Mouse (Mus musculus) brown adipose tissue, adult 24 weeks (tissue): ENCODE results near the gene Cfap43. TPM values are rescaled to one million over a fixed set of nuclear protein-coding genes. Genes with fewer than 3 reads are reported as not detected.

Experiments used
- H3K27ac ChIP-seq: fragments of 200-500 bp; replicated peaks from 2 replicates; pipeline ENCODE4 v1.5.1; 2012; ENCODE audit warnings: low read depth, mild to moderate bottlenecking, low read length
- H3K4me1 ChIP-seq: fragments of 200-500 bp; 2 replicates; pipeline ENCODE4 v1.6.1; 2012; ENCODE audit warnings: low read length, mixed read lengths; ENCODE audit not compliant: control insufficient read depth, insufficient read depth, insufficient read length
- H3K4me3 ChIP-seq: fragments of 200-500 bp; 2 replicates; pipeline ENCODE4 v1.5.1; 2012; ENCODE audit warnings: low read depth, mild to moderate bottlenecking, low read length, moderate library complexity; ENCODE audit not compliant: insufficient read depth
- polyA plus RNA-seq: library from polyadenylated mRNA; stranded (reverse); fragments of >200 nt; gene quantifications from 2 replicates; pipeline ENCODE4 v1.2.4, GENCODE M21; 2012; ENCODE audit not compliant: missing spikeins, insufficient read depth, insufficient read length

Cfap43 gene
- polyA plus RNA-seq, 1 experiment = not detected

DNA sequence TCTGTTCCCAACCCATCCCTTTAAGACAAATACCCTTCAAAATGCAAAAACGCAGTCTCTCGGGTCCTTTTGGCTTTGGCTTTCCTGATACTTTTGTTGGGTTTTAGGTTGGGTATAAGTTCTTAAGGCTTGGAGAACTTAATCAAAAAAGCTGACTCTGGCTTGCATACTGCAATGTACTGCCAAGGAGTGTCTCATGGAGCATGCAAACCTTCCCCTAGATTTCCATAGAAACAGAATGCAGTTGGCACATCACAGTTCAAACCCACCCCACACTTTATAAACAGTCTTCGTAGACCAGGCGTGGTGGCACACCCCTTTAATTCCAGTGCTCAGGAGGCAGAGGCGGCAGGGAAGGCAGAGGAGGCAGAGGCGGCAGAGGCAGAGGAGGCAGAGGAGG lies 141.2 kb downstream of the Cfap43 start:
- Histone ChIP-seq H3K4me3 (no peak overlapping the region), H3K27ac (no peak overlapping the region), H3K4me1 (no peaks in the 10 kb centered on the region)

DNA sequence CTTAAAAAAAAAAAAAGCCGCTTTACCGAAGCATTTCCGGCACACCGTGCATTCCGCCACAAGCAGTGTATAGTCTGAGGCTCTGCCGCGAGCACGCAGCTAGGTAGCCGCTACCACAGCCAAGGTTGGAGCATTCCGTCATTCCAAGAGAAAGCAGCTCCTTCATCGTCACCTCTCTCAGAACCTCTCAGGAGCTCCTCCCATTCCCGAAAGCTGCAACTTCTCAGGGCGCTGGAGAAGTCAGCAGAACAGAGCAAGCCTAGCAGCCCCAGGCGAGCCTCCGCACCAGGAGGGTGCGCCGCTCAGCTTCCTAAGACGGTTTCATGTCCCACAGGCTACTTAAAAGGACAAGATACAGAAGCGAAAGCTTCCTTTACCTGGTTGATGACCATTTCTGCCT lies 163.5 kb downstream of the Cfap43 start:
- Histone ChIP-seq H3K27ac (no peak overlapping the region), H3K4me3 (no peak overlapping the region), H3K4me1 (no peaks in the 10 kb centered on the region)

DNA sequence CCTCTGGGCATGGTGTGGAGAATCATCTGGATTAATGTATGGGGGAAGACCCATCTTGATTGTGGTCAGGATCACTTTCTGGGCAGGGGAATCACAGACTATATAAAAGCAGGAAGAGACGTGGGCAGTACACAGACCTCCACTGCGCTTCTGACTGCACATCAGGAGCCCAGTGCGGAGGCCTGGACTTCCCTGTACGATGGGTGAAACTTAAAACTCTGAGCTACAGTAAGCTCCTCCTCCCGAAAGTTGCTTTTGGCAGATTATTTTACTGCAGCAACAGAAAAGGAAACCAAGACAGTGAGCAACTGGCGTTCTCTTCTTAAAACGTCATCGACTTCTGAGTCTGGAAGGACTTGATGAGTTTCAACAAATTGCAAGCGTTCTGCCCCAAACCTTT lies 164.2 kb downstream of the Cfap43 start:
- Histone ChIP-seq H3K4me1 (no peaks in the 10 kb centered on the region), H3K27ac (no peak overlapping the region), H3K4me3 (no peak overlapping the region)

DNA sequence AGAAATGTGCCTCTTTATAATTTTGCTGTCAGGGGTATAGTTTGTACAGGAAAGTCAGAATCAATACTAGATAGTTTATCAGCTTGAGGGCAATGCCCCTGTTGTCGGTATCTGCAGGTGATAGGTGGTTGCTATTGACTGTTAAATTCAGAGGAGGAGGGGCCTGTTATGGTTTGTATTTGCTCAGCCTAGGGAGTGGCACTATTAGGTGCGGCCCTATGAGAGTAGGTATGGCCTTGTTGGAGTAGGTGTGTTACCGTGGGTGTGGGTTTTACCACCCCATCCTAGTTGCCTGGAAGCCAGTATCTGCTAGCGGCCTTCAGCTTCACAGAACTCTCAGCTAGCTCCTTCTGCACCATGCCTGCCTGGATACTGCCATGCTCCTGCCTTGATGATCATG lies 165.2 kb downstream of the Cfap43 start:
- Histone ChIP-seq H3K4me3 (no peak overlapping the region), H3K27ac (no peak overlapping the region), H3K4me1 (no peaks in the 10 kb centered on the region)

DNA sequence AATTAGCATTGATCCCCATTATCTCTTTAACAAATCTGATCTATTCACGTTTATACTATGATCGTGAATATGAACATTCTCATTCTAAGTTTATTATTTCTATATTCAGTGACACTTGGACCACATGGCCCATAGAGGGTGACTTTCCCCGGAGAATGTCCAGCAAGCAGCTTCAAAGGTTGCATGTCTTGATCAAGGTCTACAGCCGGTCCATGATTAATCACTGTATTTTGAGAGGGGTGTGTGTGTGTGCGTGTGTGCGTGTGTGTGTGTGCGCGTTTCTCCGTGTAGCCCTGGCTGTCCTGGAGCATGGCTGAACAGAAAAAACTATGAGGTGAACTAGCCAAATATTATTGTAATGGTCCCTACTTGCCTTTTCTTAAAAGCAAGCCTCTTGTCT lies 166.6 kb downstream of the Cfap43 start:
- H3K27ac ChIP-seq = no peak overlapping the region
- H3K4me3 ChIP-seq = no peak overlapping the region
- no peaks in the 10 kb centered on the region for H3K4me1 ChIP-seq

DNA sequence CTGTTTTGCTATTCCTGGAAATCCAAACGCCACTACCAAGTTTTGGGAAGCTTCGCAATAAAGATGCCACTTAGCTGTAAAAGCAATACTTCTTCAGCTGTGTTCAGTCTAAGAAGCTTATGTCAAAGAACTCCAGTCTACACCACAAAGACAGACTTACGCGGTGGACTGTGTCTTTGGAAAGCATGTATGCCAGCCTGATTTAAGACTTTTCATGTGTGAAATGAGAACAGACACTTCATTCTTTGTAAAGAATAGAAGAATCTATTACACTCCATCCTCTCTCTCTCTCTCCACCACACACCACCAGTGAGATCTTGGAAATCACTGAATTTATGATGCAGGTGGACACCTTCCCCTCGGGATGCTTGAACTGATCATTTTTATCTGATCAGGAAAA lies 168.7 kb downstream of the Cfap43 start:
- no peaks in the 10 kb centered on the region for H3K4me1 ChIP-seq
- H3K4me3 ChIP-seq = no peak overlapping the region
- H3K27ac ChIP-seq = no peak overlapping the region

DNA sequence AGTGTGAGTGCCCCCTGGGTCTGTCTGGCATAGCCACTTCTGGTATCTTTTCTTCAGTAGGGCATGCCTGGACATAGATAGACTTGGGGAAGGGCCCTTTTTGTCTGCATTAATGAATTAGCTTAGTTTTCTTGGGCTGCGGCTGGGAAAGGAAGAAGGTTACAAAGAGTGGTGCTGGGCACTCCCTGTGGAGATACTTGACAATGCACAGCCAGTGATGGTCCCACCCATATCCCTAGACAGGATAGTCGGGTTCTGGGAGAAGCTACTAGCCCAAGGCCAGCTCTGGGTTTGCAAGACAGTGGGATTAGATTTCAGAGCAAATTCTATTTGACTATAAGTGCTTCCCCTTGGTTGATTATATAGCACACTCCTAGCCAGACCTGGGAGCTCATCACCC lies 170.1 kb downstream of the Cfap43 start:
- Histone ChIP-seq H3K4me1 (no peaks in the 10 kb centered on the region), H3K4me3 (no peak overlapping the region), H3K27ac (no peak overlapping the region)

DNA sequence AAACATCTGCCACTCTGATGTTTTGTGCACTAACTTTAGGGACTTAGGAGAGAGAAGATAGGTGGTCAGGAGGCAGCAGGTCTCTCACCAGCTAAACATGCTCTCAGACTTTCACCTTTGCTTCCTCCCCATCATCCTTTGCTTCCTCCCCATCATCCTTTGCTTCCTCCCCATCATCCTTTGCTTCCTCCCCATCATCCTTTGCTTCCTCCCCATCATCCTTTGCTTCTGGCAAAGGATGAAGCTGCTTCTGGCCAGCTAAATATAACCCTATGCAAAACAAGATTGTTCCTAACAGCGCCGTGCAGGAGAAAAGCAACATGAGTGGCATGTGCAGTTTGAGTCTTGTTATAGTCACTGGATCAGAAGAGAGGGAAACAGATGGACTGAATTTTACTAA lies 172.0 kb downstream of the Cfap43 start:
- no peak overlapping the region for H3K4me3 ChIP-seq
- H3K27ac ChIP-seq = no peak overlapping the region
- H3K4me1 ChIP-seq = no peaks in the 10 kb centered on the region

DNA sequence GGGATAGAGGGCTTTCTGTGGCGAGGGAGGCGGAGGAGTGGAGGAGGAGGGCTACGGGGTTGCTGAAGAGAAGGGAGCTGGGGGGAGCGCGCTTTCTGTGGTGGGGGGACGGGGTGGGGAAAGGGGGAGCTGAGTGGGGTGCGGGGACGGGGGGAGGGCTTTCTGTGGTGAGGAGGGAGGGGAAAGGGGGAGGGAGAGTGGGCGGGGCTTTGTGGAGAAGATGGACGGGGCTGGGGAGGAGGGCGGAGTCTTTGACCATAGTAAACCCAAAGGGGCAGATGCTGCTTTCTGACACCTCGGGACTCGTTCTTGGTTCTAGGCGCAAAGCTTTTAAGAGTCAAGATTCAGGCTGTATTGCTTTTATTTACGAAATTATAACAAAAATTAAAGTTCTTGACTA lies 187.2 kb downstream of the Cfap43 start:
- Histone ChIP-seq H3K4me3 (peak overlapping the region; percentile 89), H3K27ac (peak overlapping the region; percentile 84), H3K4me1 (no peaks in the 10 kb centered on the region)

DNA sequence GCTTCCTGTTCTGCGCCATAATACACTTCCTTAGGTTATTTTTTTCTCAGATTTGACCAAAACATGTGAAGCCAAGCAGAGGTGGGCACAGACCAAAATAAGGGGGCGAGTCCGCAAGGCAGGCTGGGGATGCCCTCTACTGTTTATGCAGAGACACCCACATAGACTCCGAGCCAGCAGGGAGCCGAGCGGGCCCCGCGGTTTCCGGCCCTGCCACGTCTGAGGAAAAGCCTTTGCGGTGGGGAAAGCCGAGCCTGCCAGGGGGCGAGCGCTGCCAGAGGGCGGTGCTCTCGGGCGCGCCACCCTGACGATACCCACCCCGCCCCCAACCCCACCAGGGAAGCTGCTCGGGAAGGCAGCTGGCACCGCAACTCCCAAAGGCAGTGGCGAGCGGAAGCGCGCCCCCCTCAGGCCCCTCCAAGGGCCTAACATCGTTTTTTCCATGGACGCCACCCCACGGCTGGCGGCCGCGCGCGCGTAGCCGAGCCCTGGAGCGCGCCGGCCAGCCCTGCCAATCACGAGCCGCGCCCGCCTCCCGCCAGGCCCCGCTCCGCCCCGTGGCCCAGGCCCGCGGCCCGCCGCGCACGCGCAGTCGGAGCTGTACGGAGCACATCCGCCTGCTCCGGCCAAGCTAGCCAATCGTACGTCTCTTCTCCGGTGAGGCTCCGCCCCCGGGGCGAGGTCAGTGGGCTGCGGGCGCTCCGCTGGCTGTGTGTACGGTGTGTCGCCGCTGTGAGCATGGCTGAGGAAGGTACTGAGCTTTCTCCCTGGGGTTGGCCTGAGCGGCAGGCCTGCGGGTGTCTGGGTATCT lies 187.8 kb downstream of the Cfap43 start, which contains the start of gene Sfr1:
Sfr1 (plus strand) TSS at position 612 of the 811 bp plus-strand sequence.
- Histone ChIP-seq H3K4me3 (peak within 1 kb of the TSS; percentile 89), H3K4me1 (no peaks in the 10 kb centered on the region), H3K27ac (peak within 1 kb of the TSS; percentile 99)

DNA sequence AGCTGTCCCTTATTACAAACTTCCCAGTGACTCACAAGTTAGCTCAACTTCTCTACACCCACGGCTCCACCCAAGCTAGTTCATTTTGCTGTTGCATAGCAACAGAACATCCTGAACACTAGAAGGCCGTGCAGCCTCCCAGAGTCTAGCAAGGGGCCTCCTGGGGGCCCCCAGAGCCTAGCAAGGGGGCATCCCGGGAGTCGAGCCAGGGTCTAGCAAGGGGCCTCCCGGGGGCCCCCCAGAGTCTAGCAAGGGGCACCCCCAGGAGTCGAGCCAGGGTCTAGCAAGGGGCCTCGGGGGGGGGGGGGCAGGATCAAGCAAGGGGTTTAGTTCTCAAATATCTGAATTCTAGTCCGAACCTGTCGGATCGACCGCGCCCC lies 188.4 kb downstream of the Cfap43 start:
- H3K27ac ChIP-seq = peak overlapping the region; percentile 99
- no peaks in the 10 kb centered on the region for H3K4me1 ChIP-seq
- H3K4me3 ChIP-seq = peak overlapping the region; percentile 84

DNA sequence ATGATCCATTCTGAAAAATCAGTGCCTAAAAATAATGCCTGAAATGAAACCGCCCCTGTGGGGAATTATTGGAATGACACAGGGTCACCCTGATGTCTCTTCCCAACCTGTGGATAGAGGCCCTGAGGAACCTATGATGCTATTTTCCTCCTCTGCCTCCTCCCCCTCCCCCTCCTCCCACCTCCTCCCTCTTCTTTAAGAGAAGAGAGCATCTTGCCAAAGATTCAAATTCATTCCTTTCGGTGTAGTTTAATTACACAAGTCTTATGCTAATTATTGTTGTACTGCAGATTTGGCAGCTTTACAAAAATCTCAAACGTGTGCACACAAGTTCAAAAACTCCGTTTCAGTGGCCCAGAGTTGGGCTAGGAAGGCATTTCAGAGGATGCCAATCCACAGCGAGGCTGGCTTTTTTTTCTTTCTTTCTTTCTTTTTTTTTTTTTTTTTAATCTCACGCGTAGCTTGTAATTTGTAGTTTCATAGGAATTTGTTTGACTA lies 193.4 kb downstream of the Cfap43 start:
- no peaks in the 10 kb centered on the region for H3K4me1 ChIP-seq
- H3K27ac ChIP-seq = no peak overlapping the region
- H3K4me3 ChIP-seq = no peak overlapping the region

DNA sequence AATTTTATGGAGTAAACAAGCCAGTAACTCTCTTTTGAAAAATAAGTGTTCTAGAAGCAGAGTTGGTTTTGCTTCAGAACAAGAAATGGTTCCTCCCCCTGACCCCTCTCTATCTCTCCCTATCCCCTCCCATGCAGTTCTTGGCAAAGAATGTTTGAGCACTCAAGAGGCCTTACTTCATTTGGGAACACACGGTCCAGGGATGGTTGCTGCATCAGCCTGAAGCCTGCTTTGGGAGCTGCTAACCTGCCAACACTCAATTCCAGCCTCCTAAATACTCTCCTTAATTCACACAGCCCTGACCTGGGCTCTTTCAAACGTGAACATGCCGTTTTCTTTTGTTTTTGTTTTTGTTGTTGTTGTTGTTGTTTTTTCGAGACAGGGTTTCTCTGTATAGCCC lies 194.2 kb downstream of the Cfap43 start:
- no peak overlapping the region for H3K4me3 ChIP-seq
- no peaks in the 10 kb centered on the region for H3K4me1 ChIP-seq
- H3K27ac ChIP-seq = no peak overlapping the region

DNA sequence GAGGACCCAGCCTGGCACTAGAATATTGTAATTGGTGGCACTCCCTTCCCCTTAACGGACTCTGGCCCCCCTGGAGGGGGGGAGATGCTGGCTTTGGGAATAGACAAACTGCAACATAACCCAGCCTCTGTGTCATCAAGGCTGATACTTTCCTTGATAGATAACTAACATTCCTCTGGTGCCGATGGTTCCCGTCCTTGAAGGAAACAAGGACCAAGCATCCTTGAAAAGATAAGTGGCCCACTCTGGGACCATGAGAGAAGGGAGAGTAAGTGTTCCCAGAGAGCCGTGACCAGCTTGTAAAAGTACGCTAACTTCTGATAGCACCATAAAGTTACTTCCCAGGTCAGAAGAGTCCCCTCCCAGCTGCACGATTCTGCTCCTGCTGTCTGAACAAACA lies 196.6 kb downstream of the Cfap43 start:
- Histone ChIP-seq H3K4me3 (no peak overlapping the region), H3K4me1 (no peaks in the 10 kb centered on the region)

DNA sequence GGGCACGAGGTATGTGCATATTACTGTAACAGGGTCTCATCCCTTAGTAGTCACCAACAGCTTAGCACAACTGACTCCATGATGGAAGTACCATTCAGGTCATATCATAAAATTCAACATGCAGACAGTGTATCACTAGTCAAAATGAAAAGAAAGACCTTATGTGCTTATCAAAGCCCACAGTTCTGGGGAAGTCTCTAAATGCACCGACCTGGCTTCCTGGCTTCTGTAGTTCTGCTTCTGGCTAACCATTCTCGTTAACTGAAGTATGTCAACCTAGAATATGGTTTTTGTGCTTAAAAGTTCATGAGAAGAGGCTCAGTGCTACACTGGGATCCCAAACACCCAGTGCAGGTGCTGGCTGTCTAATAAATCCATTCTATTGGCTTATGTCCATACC lies 199.9 kb downstream of the Cfap43 start:
- H3K27ac ChIP-seq = no peak overlapping the region
- H3K4me1 ChIP-seq = no peaks in the 10 kb centered on the region
- H3K4me3 ChIP-seq = no peak overlapping the region

More for the DNA sequence above, 196.6 kb downstream of the Cfap43 start:
- no peak overlapping the region for H3K27ac ChIP-seq

DNA sequence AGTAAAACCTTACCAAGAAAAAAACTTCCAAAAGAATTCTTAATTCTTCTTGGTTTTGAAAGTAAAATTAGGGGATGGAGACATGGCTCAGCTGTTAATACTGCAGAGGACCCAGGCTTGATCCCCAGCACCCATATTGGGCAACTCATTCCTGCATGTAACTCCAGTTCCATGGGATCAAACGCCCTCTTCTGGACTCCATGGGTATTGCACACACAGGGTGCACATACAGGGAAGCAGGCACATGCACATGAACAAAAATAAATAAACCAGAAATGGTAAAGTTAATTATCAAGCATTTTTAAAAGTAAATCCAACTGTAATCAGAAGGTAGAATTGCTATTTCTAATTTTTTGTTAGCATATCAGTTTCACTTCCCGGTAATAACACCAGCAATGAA lies 202.9 kb downstream of the Cfap43 start:
- Histone ChIP-seq H3K4me1 (no peaks in the 10 kb centered on the region), H3K4me3 (no peak overlapping the region), H3K27ac (no peak overlapping the region)
